Comparison of ENCODE assay signal across 11 mouse cellular contexts in the genomic region with DNA sequence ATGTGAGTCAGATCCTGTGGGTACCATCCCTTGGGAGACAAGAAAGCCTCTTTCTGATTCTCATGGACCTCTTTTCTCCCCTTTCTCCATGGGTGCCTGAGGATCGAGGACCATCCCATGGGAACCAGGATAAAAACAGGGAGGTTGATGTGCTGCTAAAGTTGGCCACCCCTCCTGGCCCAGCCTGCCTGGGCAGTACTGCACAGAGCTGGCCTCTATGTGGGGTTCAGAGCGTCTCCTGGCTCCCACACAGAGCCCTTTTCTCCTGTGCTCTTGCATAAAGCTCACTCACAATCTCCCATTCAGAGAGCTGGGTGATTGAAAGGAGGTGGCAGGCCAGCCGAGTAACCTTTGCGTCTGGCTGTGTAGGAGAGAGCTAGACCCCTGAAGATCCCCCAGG.
A peak's percentile ranks its signal among the peaks of the same experiment; 100 is the strongest.
DNase-seq lines count a peak whose midpoint lies in the region; ATAC-seq lines count a peak whose summit lies in the region.
"Had no signal": no experiment of that assay in that cellular context is flagged by ENCODE, and none has a peak within 500 bp of the region (broad histone marks: within the 10 kb centered on the region; RNA-seq: fewer than 3 reads in every experiment).

No protein-coding gene starts in this region.

- H3K27ac ChIP-seq in heart, embryonic 16.5 days (ENCODE audit: low read length), result peak overlapping the region; percentile 38; the same call in 1 of the 2 replicates
- peak overlapping the region; percentile 10; the same call in 1 of the 2 replicates for H3K27ac ChIP-seq in forebrain, embryonic 16.5 days (ENCODE audit: low read length)
- H3K27ac ChIP-seq in midbrain, embryonic 12.5 days (replicated peaks), result peak overlapping the region; percentile 52

- H3K36me3 ChIP-seq in heart, embryonic 16.5 days (ENCODE audit: control insufficient read depth, insufficient read depth), result no peaks in the 10 kb centered on the region
- H3K36me3 ChIP-seq in forebrain, embryonic 16.5 days (ENCODE audit: control insufficient read depth, insufficient read depth), result no peaks in the 10 kb centered on the region
- H3K36me3 ChIP-seq in midbrain, embryonic 12.5 days, result no peaks in the 10 kb centered on the region

- H3K4me3 ChIP-seq in heart, embryonic 16.5 days (ENCODE audit: low read length), result no peak overlapping the region
- H3K4me3 ChIP-seq in forebrain, embryonic 16.5 days (replicated peaks; ENCODE audit: low read length), result no peak overlapping the region
- H3K4me3 ChIP-seq in midbrain, embryonic 12.5 days, result no peak overlapping the region
- H3K4me3 ChIP-seq: erythroblast, embryonic 14.5 days had no signal

- peaks cover 59% of the 10 kb centered on the region for H3K4me1 ChIP-seq in heart, embryonic 16.5 days (ENCODE audit: control insufficient read depth, insufficient read depth, low read length)
- peaks cover 19% of the 10 kb centered on the region for H3K4me1 ChIP-seq in forebrain, embryonic 16.5 days (replicated peaks; ENCODE audit: control insufficient read depth, insufficient read depth, low read length)
- peaks cover 40% of the 10 kb centered on the region for H3K4me1 ChIP-seq in midbrain, embryonic 12.5 days

- H3K9ac ChIP-seq in heart, embryonic 16.5 days (ENCODE audit: low read length), result 0 out of 2 replicates have a peak overlapping the region, but pooled peaks have one; percentile 24
- no peak overlapping the region for H3K9ac ChIP-seq in forebrain, embryonic 16.5 days (replicated peaks; ENCODE audit: low read depth, low read length)
- H3K9ac ChIP-seq in midbrain, embryonic 12.5 days (replicated peaks), result no peak overlapping the region
- H3K9ac ChIP-seq: lung, embryonic 14.5 days had no signal

- 77% methylated on average over 4 of the region's 4 CpGs for WGBS in heart, embryonic 16.5 days
- 25% methylated on average over 4 of the region's 4 CpGs for WGBS in forebrain, embryonic 16.5 days
- 36% methylated on average over 4 of the region's 4 CpGs for WGBS in midbrain, embryonic 12.5 days

- H3K9me3 ChIP-seq in heart, embryonic 16.5 days (replicated peaks; ENCODE audit: control insufficient read depth, low read length), result no peaks in the 10 kb centered on the region
- no peaks in the 10 kb centered on the region for H3K9me3 ChIP-seq in forebrain, embryonic 16.5 days (ENCODE audit: control insufficient read depth, low read length)
- no peaks in the 10 kb centered on the region for H3K9me3 ChIP-seq in midbrain, embryonic 12.5 days

- DNase-seq in heart, postnatal 4 days, result no peak
- peak; percentile 76 for DNase-seq in brain, adult 2 months (ENCODE audit: low read depth, low spot score)
- no peak for DNase-seq in spleen, postnatal 10 days (ENCODE audit: low spot score in 2 of 2)
- no peak for DNase-seq in gastrocnemius, postnatal 25 days
- no peak for DNase-seq in cerebellum, postnatal 36 days
- DNase-seq: adrenal gland, postnatal 10 days; lung, embryonic 14.5 days had no signal

- ATAC-seq in heart, embryonic 16.5 days (replicated peaks; ENCODE audit: extremely low read depth, insufficient read depth, low FRiP score), result no peak
- ATAC-seq in forebrain, embryonic 16.5 days, result peak; percentile 88
- ATAC-seq in midbrain, embryonic 12.5 days (ENCODE audit: low FRiP score, low read depth), result no peak

- H3K4me2 ChIP-seq in heart, embryonic 16.5 days (ENCODE audit: low read depth, low read length), result no peak overlapping the region
- H3K4me2 ChIP-seq in forebrain, embryonic 16.5 days (ENCODE audit: low read length), result no peak overlapping the region
- no peak overlapping the region for H3K4me2 ChIP-seq in midbrain, embryonic 12.5 days (replicated peaks)
- H3K4me2 ChIP-seq: lung, embryonic 14.5 days had no signal

- no peaks in the 10 kb centered on the region for H3K27me3 ChIP-seq in heart, embryonic 16.5 days (ENCODE audit: control insufficient read depth, insufficient read depth, low read length)
- no peaks in the 10 kb centered on the region for H3K27me3 ChIP-seq in forebrain, embryonic 16.5 days (replicated peaks; ENCODE audit: control insufficient read depth, insufficient read depth, low read length)
- H3K27me3 ChIP-seq in midbrain, embryonic 12.5 days, result no peaks in the 10 kb centered on the region
